Mouse (Mus musculus) intestine, postnatal 0 days (tissue): ENCODE results near the gene Grin2a. TPM values are rescaled to one million over a fixed set of nuclear protein-coding genes. Genes with fewer than 3 reads are reported as not detected.

Experiments
- ATAC-seq: fragments of 200-750 bp; cut with Nextera tagmentation; 2 replicates; pipeline ENCODE4 v1.8.0; 2017; ENCODE audit warnings: mild to moderate bottlenecking, moderate TSS enrichment, moderate library complexity
- H3K27ac ChIP-seq: fragments of 300-500 bp; sonication (generic); 2 replicates; pipeline ENCODE4 v1.5.1; 2014; ENCODE audit warnings: mild to moderate bottlenecking, low read depth, low read length, moderate library complexity
- H3K27me3 ChIP-seq: fragments of 300-500 bp; sonication (generic); replicated peaks from 2 replicates; pipeline ENCODE4 v1.6.1; 2014; ENCODE audit warnings: low read length, mixed read lengths; ENCODE audit not compliant: control insufficient read depth, insufficient read depth
- H3K36me3 ChIP-seq: fragments of 300-500 bp; sonication (generic); 2 replicates; pipeline ENCODE4 v1.6.1; 2014; ENCODE audit warnings: mild to moderate bottlenecking, moderate library complexity; ENCODE audit not compliant: control insufficient read depth, insufficient read depth
- H3K4me1 ChIP-seq: fragments of 300-500 bp; sonication (generic); replicated peaks from 2 replicates; pipeline ENCODE4 v1.6.1; 2014; ENCODE audit warnings: antibody characterized with exemption, low read length, mixed read lengths; ENCODE audit not compliant: control insufficient read depth, insufficient read depth
- H3K4me2 ChIP-seq: fragments of 300-500 bp; sonication (generic); replicated peaks from 2 replicates; pipeline ENCODE4 v1.6.1; 2014; ENCODE audit warnings: low read depth, mild to moderate bottlenecking, moderate library complexity
- H3K4me3 ChIP-seq: fragments of 300-500 bp; sonication (generic); 2 replicates; pipeline ENCODE4 v1.5.1; 2014; ENCODE audit warnings: low read depth, low read length
- H3K9ac ChIP-seq: fragments of 300-500 bp; sonication (generic); 2 replicates; pipeline ENCODE4 v1.6.1; 2014; ENCODE audit warnings: mild to moderate bottlenecking, low read depth, low read length
- H3K9me3 ChIP-seq: fragments of 300-500 bp; sonication (generic); 2 replicates; pipeline ENCODE4 v1.6.1; 2016; ENCODE audit warnings: mixed run types; ENCODE audit not compliant: control insufficient read depth
- CTCF ChIP-seq: sonication (generic); IDR thresholded peaks from 2 replicates; pipeline ENCODE4 v1.5.1; 2016; ENCODE audit warnings: low read depth, mild to moderate bottlenecking, control low read depth, antibody characterized with exemption, moderate library complexity
- WGBS: fragments of 180-500 bp; shearing (Covaris S2); extraction: QIAGEN DNeasy Blood & Tissue Kit; methylation state at CpG from one replicate; pipeline ENCODE4 v1.1.7; 2014; 5-methylcytosine and 5-hydroxymethylcytosine counted together
- polyA plus RNA-seq: library from polyadenylated mRNA; unstranded; fragments of >200 nt; fragmentation: Nextera tagmentation; extraction: Ambion mirVana; gene quantifications from 2 replicates; pipeline ENCODE4 v1.2.1, GENCODE M21; 2015

Gene Grin2a
- polyA plus RNA-seq, 1 experiment from 2014 or later = not detected

DNA sequence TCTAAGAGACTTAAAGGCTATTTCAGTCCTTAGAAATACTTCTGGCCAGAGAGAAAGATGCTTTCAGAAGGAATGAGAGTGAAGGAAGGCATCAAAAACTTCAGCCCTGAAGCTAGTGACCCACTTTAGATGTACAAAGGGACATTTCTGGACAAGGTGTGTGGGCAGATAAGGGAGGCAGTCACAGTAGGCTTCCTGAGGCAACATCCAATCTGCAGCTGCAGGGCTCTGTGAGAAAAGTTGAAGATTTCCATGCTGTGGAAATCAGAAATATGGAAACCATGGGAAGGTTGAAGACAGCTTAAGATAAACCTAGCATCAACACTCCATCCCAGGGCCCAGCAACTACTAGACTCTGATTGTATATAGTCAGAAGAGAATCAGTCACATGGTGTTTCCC lies 171.7 kb downstream of the Grin2a start:
- H3K27ac ChIP-seq = no peak overlapping the region
- no peak for TF ChIP-seq CTCF
- H3K9ac ChIP-seq = no peak overlapping the region
- ATAC-seq = no peak
- no peaks in the 10 kb centered on the region for H3K27me3 ChIP-seq
- no peaks in the 10 kb centered on the region for H3K9me3 ChIP-seq
- no peaks in the 10 kb centered on the region for H3K36me3 ChIP-seq
- no peak overlapping the region for H3K4me2 ChIP-seq
- H3K4me3 ChIP-seq = no peak overlapping the region
- H3K4me1 ChIP-seq = no peaks in the 10 kb centered on the region

GRCm38 (mm10) chr16:9819508-9819907 lies 175.9 kb downstream of the Grin2a start:
- Histone ChIP-seq H3K4me1 (no peaks in the 10 kb centered on the region), H3K4me2 (no peak overlapping the region), H3K27me3 (no peaks in the 10 kb centered on the region), H3K36me3 (no peaks in the 10 kb centered on the region), H3K9me3 (no peaks in the 10 kb centered on the region), H3K27ac (no peak overlapping the region), H3K4me3 (no peak overlapping the region), H3K9ac (no peak overlapping the region)
- no peak for TF ChIP-seq CTCF
- 73% methylated on average over 3 of the region's 3 CpGs for WGBS
- ATAC-seq = no peak

GRCm38 (mm10) chr16:9801338-9801737 lies 194.0 kb downstream of the Grin2a start:
- Histone ChIP-seq H3K9ac (no peak overlapping the region), H3K36me3 (no peaks in the 10 kb centered on the region), H3K9me3 (no peaks in the 10 kb centered on the region), H3K4me3 (no peak overlapping the region), H3K4me2 (no peak overlapping the region), H3K4me1 (no peaks in the 10 kb centered on the region), H3K27me3 (no peaks in the 10 kb centered on the region), H3K27ac (no peak overlapping the region)
- no peak for ATAC-seq
- TF ChIP-seq CTCF = no peak
- 78% methylated on average over 8 of the region's 8 CpGs for WGBS

DNA sequence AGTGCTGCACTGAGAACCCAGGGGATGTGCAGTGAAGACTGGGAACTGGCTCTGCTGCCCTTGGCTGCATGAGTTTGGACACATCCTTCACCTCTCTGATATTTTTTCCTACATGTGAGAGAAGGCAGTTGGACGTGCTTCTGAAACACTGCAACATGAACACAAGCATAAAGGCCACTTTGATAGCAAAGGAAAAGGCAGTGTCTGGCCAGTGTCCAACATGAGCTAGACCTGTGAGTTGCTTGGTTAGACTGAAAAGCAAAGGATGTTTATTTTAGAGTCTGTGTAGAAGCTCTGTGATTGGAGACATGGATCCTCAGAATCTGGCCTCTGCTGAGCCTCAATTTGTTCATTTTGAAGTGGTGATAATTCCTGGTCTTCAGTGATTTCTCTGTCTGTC lies 195.1 kb downstream of the Grin2a start:
- ATAC-seq = no peak
- Histone ChIP-seq H3K36me3 (no peaks in the 10 kb centered on the region), H3K9me3 (no peaks in the 10 kb centered on the region), H3K4me3 (no peak overlapping the region), H3K9ac (no peak overlapping the region), H3K27ac (no peak overlapping the region), H3K4me1 (no peaks in the 10 kb centered on the region), H3K4me2 (no peak overlapping the region), H3K27me3 (no peaks in the 10 kb centered on the region)
- WGBS = 45% methylated on average over 1 of the region's 1 CpGs
- no peak for TF ChIP-seq CTCF

DNA sequence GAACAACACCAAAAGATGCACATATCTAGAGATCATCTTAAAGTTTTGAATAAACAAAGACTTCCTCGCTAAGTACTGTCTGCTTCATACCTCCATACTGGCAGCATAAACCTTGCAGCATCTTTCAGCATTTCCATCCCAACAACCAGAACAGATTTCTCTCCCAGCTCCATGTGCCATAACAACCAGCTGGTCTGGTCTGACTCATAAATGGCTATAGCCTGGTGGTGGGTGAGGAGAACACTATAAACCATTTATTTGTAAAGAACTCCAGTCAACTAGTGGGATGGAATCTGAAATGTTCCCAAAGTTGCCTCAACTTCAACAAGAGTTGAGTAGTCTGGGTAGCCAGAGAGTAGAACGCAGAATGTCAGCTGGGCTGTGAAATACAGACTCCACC lies 202.4 kb downstream of the Grin2a start:
- no peak overlapping the region for H3K9ac ChIP-seq
- H3K4me1 ChIP-seq = no peaks in the 10 kb centered on the region
- no peaks in the 10 kb centered on the region for H3K27me3 ChIP-seq
- ATAC-seq = no peak
- H3K27ac ChIP-seq = no peak overlapping the region
- no peak overlapping the region for H3K4me2 ChIP-seq
- no peak overlapping the region for H3K4me3 ChIP-seq
- no peaks in the 10 kb centered on the region for H3K36me3 ChIP-seq
- H3K9me3 ChIP-seq = no peaks in the 10 kb centered on the region
- 89% methylated on average over 2 of the region's 2 CpGs for WGBS
- TF ChIP-seq CTCF = no peak

DNA sequence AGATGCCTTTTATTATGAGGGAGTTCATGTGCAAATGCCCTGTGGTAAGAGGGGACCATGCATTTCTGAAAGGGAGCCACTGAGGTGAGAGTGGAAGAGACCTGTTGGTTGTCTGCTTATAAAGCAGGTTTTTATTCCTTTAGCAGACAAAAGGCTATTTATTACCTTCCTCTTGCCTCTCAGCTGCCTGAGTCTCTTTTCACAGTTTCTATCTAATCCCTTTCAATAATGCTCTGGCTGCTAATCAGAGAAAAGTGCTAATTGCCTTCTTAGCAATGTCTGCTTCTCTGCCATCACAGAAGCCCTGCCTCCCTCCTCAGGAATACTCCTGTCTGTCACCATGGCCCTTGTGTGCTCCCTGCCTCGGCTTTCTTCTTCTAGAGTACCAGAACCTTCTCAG lies 209.1 kb downstream of the Grin2a start:
- no peak overlapping the region for H3K9ac ChIP-seq
- no peak overlapping the region for H3K27ac ChIP-seq
- no peaks in the 10 kb centered on the region for H3K36me3 ChIP-seq
- TF ChIP-seq CTCF = no peak
- 32% methylated on average over 1 of the region's 1 CpGs for WGBS
- no peak overlapping the region for H3K4me2 ChIP-seq
- H3K27me3 ChIP-seq = no peaks in the 10 kb centered on the region
- no peaks in the 10 kb centered on the region for H3K9me3 ChIP-seq
- ATAC-seq = no peak
- no peaks in the 10 kb centered on the region for H3K4me1 ChIP-seq
- no peak overlapping the region for H3K4me3 ChIP-seq

DNA sequence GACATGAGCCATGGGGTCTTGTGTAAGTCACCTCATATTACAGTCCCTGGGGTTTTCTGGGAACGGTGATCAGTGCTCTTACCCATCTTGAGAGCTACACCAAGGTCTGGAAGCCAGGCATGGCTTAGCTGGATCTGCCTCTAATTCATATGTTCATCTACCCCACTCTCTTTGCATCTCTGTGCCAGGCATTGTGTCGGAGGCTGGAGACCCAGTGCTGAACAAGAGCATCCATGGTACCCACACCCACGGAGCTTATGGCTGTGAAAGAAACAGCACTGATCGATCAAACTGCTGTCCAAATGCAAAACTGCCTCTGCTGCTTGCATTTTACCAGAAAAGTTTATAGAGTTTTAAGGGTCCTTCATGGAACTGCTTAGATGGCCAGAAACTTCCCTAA lies 209.5 kb downstream of the Grin2a start:
- Histone ChIP-seq H3K27me3 (no peaks in the 10 kb centered on the region), H3K4me1 (no peaks in the 10 kb centered on the region), H3K4me2 (no peak overlapping the region), H3K9ac (no peak overlapping the region), H3K27ac (no peak overlapping the region), H3K4me3 (no peak overlapping the region), H3K36me3 (no peaks in the 10 kb centered on the region), H3K9me3 (no peaks in the 10 kb centered on the region)
- no peak for ATAC-seq
- WGBS = 88% methylated on average over 4 of the region's 4 CpGs
- no peak for TF ChIP-seq CTCF
